Mouse (Mus musculus) stomach, embryonic 16.5 days (tissue): ENCODE data around the gene Tmem81. TPM values are rescaled to one million over a fixed set of nuclear protein-coding genes. Genes with fewer than 3 reads are reported as not detected.
"Not testable (repeated sequence)": the region's sequence is repeated elsewhere in the genome, so short reads cannot be mapped to it uniquely, and the experiment has no call there.

Experiments
- ATAC-seq: fragments of 200-750 bp; cut with Nextera tagmentation; 2 replicates; pipeline ENCODE4 v1.8.0; 2017; ENCODE audit warnings: moderate number of reproducible peaks, moderate TSS enrichment; ENCODE audit not compliant: insufficient read depth, low FRiP score
- H3K27ac ChIP-seq: fragments of 300-500 bp; sonication (generic); 2 replicates; pipeline ENCODE4 v1.5.1; 2014; ENCODE audit warnings: low read length
- H3K27me3 ChIP-seq: fragments of 300-500 bp; sonication (generic); 2 replicates; pipeline ENCODE4 v1.6.1; 2014; ENCODE audit warnings: low read length, control low read depth, mixed read lengths; ENCODE audit not compliant: control insufficient read depth, insufficient read depth
- H3K36me3 ChIP-seq: fragments of 300-500 bp; sonication (generic); 2 replicates; pipeline ENCODE4 v1.6.1; 2014; ENCODE audit warnings: low read length; ENCODE audit not compliant: control insufficient read depth, insufficient read depth
- H3K4me1 ChIP-seq: fragments of 300-500 bp; sonication (generic); 2 replicates; pipeline ENCODE4 v1.6.1; 2014; ENCODE audit warnings: low read length, control low read depth, mixed read lengths; ENCODE audit not compliant: control insufficient read depth, insufficient read depth
- H3K4me2 ChIP-seq: fragments of 300-500 bp; sonication (generic); 2 replicates; pipeline ENCODE4 v1.6.1; 2014; ENCODE audit warnings: low read depth, low read length, mixed read lengths
- H3K4me3 ChIP-seq: fragments of 300-500 bp; sonication (generic); replicated peaks from 2 replicates; pipeline ENCODE4 v1.5.1; 2014; ENCODE audit warnings: mild to moderate bottlenecking, low read length
- H3K9ac ChIP-seq: fragments of 300-500 bp; sonication (generic); 2 replicates; pipeline ENCODE4 v1.6.1; 2014; ENCODE audit warnings: low read length
- H3K9me3 ChIP-seq: fragments of 300-500 bp; sonication (generic); replicated peaks from 2 replicates; pipeline ENCODE4 v1.6.1; 2016; ENCODE audit warnings: low read length, control low read depth; ENCODE audit not compliant: control insufficient read depth
- WGBS: fragments of 180-500 bp; shearing (Covaris S2); extraction: QIAGEN DNeasy Blood & Tissue Kit; methylation state at CpG from one replicate; pipeline ENCODE4 v1.1.7; 2014; 5-methylcytosine and 5-hydroxymethylcytosine counted together
- polyA plus RNA-seq: library from polyadenylated mRNA; unstranded; fragments of >200 nt; fragmentation: Nextera tagmentation; extraction: Ambion mirVana; gene quantifications from 2 replicates; pipeline ENCODE4 v1.2.1, GENCODE M21; 2015

Tmem81 gene
- 1.9 and 2.2 TPM in 2 replicates for polyA plus RNA-seq

DNA sequence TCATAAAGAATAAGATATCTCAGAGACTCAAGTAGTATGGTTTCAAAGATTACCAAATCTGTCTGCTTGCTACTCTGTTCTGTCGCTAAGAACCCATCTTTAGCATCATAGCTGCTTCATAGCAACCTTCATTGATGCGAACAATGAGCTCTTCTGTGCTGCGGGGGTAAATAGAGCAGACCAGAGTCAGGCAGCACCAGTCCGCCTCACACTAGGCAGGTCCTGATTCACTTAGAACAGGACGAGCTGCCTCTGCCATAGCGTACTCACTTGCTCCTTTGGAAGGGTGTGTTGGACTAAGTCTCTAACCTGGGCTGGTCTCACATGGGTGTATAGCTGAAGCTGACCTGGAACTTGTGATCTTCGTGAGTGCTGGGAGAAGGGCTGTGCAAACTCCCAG lies at the start of gene Tmem81:
Gene Tmem81 (plus strand): TSS at position 173 of the 400 bp plus-strand sequence.
- Histone ChIP-seq H3K27me3 (no peaks in the 10 kb centered on the region), H3K36me3 (peaks cover 5% of the 10 kb centered on the region; the same call in 1 of the 2 replicates), H3K4me2 (no peak within 1 kb of the TSS), H3K4me1 (no peaks in the 10 kb centered on the region), H3K9ac (no peak within 1 kb of the TSS), H3K27ac (no peak within 1 kb of the TSS), H3K4me3 (no peak within 1 kb of the TSS), H3K9me3 (no peaks in the 10 kb centered on the region)
- 88% methylated on average over 7 of the region's 7 CpGs for WGBS
- ATAC-seq = no peak

DNA sequence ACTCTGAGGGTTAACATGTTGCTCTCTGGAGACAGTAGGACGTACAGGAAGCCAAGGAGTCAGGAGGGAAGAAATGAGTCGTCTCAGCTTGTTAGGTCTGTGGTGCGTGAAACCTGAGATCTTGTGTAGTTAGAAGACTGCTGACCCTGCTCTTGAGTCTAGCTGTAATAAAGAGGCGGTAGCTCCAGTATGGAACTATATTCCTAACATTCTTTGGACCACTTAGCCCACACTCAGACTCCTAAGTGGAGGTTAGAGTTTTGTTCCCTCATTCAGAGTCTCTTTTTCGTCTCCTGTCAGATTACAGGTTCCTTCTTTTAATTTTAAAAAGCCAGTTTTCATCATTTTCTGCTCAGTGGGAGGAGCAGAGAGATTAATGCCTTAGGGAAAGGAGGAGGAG lies 41.4 kb upstream of the Tmem81 start:
- Histone ChIP-seq H3K4me1 (no peaks in the 10 kb centered on the region), H3K4me3 (no peak overlapping the region), H3K36me3 (peaks cover 16% of the 10 kb centered on the region), H3K9ac (no peak overlapping the region), H3K4me2 (no peak overlapping the region), H3K27ac (no peak overlapping the region), H3K9me3 (no peaks in the 10 kb centered on the region), H3K27me3 (no peaks in the 10 kb centered on the region)
- 69% methylated on average over 5 of the region's 5 CpGs for WGBS
- ATAC-seq = no peak

DNA sequence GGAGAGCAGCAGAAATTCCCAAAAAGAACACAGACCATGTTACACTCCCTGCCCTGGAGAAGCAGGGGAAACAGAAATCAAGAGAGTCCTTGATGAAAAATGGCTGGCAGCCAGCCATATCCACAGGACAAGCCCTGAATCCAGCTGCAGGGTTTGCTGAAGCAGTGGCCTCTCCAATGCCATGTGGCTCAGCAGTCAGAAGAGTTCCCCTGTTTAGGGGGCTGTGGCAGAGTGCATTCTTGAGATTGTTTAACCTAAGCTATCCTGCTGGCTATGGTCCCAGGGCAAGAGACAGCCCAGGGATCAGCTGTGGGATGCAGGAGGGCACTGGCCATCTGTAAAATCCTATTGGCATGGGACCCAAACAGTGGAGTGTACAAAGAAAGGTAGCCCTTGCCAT lies 37.1 kb upstream of the Tmem81 start:
- no peak; the same call in 1 of the 2 replicates for ATAC-seq
- no peak overlapping the region for H3K27ac ChIP-seq
- H3K4me1 ChIP-seq = no peaks in the 10 kb centered on the region
- no peak overlapping the region for H3K4me3 ChIP-seq
- H3K36me3 ChIP-seq = peaks cover 5% of the 10 kb centered on the region; the same call in 1 of the 2 replicates
- H3K9ac ChIP-seq = no peak overlapping the region
- no peaks in the 10 kb centered on the region for H3K27me3 ChIP-seq
- H3K9me3 ChIP-seq = no peaks in the 10 kb centered on the region
- no peak overlapping the region for H3K4me2 ChIP-seq

DNA sequence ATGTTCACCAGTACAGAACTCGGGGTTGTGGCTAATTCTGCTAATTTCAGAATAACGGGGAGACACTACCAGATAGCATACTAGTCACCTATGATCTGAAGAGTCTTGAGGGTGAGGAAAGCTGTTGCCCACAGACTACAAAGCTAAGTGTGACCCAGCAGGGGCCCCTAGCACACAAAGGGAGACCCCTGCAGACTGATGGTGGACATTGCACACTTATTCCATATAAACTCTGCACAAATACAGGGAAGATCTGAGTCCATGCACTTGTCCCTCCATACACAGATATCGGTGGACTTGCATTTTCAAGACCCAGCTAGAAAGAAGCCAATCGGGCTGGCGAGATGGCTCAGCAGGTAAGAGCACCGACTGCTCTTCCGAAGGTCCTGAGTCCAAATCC lies 36.5 kb upstream of the Tmem81 start:
- no peak overlapping the region for H3K4me3 ChIP-seq
- no peaks in the 10 kb centered on the region for H3K27me3 ChIP-seq
- H3K27ac ChIP-seq = no peak overlapping the region
- H3K9ac ChIP-seq = no peak overlapping the region
- ATAC-seq = no peak
- H3K9me3 ChIP-seq = no peaks in the 10 kb centered on the region
- H3K4me1 ChIP-seq = no peaks in the 10 kb centered on the region
- WGBS = 86% methylated on average over 7 of the region's 7 CpGs
- H3K4me2 ChIP-seq = no peak overlapping the region
- no peaks in the 10 kb centered on the region for H3K36me3 ChIP-seq

DNA sequence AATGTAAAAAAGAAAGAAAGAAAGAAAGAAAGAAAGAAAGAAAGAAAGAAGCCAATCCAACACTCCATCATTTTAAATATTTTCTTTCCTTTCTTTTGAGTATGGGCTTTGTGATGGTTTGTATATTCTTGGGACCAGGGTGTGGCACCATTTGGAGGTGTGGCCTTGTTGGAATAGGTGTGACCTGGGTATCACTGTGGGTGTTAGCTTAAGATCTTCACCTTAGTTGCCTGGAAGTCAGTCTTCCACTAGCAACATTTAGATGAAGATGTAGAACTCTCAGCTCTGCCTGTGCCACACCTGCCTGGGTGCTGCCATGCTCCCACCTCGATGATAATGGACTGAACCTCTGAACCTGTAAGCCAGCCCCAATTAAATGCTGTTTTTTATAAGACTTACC lies 36.0 kb upstream of the Tmem81 start:
- ATAC-seq, H3K9ac ChIP-seq, H3K36me3 ChIP-seq: not testable (repeated sequence)

DNA sequence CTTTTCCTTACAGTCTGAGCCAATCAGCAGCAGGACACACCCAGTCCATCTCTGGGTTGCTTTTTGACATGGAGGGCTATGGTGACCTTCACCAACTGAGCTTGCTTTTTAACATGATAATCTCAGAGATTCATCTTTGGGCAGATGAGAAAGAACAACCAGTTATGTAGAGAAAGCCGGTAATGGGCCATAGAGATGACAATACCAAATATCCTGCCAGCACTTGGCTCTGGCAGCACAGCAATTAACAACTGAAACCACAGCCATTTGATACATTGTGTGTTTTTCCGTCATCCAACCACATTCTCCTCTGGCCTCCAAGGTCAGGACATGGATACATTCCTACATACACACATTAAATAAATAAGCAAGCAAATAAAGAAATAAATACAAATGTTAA lies 35.0 kb upstream of the Tmem81 start:
- Histone ChIP-seq H3K27ac (no peak overlapping the region), H3K9ac (no peak overlapping the region), H3K9me3 (no peaks in the 10 kb centered on the region), H3K4me1 (no peaks in the 10 kb centered on the region), H3K4me2 (no peak overlapping the region), H3K36me3 (no peaks in the 10 kb centered on the region), H3K27me3 (no peaks in the 10 kb centered on the region), H3K4me3 (no peak overlapping the region)
- ATAC-seq = no peak
- WGBS = 84% methylated on average over 2 of the region's 2 CpGs

More for the DNA sequence above, 36.0 kb upstream of the Tmem81 start:
- not testable (repeated sequence) for H3K4me1 ChIP-seq, H3K4me3 ChIP-seq, H3K27me3 ChIP-seq, H3K27ac ChIP-seq, H3K9me3 ChIP-seq, H3K4me2 ChIP-seq
- WGBS = 85% methylated on average over 1 of the region's 1 CpGs

DNA sequence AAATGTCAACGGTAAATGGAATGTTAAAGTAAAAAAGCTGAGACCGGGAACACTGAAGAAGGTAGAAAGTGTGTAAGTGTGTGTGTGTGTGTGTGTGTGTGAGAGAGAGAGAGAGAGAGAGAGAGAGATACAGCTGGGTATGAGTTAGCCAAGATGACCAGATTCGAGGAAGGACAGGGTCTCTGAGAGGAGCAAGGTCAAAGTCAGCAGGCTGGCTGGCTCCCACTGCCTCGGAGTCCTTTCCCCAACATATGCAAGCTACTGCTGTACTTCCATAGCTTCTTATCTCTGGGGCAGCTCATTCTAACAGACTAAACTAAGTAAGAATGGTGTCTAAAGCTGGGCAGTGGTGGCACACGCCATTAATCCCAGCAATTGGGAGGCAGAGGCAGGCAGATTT lies 34.5 kb upstream of the Tmem81 start:
- no peak overlapping the region for H3K4me3 ChIP-seq
- no peaks in the 10 kb centered on the region for H3K4me1 ChIP-seq
- H3K4me2 ChIP-seq = no peak overlapping the region
- no peaks in the 10 kb centered on the region for H3K27me3 ChIP-seq
- no peak for ATAC-seq
- no peaks in the 10 kb centered on the region for H3K9me3 ChIP-seq
- no peak overlapping the region for H3K9ac ChIP-seq
- 86% methylated on average over 5 of the region's 5 CpGs for WGBS
- H3K36me3 ChIP-seq = no peaks in the 10 kb centered on the region
- no peak overlapping the region for H3K27ac ChIP-seq

DNA sequence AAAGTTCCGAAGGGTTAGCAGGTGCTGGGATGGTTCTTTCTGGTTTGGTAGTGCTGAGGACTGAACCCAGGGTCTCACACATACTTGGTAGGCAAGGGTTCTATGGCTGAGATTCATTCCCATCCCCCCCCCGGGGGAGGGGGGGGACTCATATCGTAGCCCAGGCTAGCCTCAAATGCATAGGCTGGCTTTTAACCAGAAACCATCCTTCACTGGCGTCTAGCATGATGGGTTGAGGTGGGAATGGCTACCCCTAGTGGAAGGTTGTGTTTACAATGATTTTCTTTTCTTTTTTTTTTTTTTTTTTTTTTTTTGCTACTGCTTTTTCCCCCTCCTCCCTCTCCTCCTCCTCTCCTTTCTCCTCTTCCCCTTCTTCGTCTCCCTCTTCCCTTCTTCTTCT lies 33.5 kb upstream of the Tmem81 start:
- Histone ChIP-seq H3K36me3 (no peaks in the 10 kb centered on the region), H3K4me2 (no peak overlapping the region), H3K9me3 (no peaks in the 10 kb centered on the region), H3K4me3 (no peak overlapping the region), H3K4me1 (no peaks in the 10 kb centered on the region), H3K27ac (no peak overlapping the region), H3K27me3 (no peaks in the 10 kb centered on the region), H3K9ac (no peak overlapping the region)
- ATAC-seq = no peak
- 47% methylated on average over 5 of the region's 5 CpGs for WGBS

DNA sequence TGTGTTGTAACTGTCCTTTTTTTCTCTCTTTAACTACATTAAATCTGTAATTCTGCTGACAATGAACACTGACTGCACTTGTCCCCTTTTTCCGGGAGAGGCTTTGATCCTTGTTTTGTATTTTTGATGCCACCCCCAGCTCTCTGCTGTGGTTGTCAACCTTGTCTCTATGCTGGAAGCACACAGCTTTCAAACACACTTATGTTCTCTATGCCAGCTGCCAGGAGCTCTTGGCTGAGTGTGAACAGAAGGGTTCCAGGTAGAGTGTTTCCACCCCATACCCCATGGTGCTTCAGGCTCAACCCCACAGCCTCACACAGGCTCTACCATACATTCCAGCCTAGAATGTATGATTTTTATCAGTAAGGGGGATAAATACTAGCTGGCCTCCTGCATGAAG lies 31.5 kb upstream of the Tmem81 start:
- no peak overlapping the region for H3K4me3 ChIP-seq
- ATAC-seq = no peak
- H3K9me3 ChIP-seq = no peaks in the 10 kb centered on the region
- H3K27ac ChIP-seq = no peak overlapping the region
- peaks cover 9% of the 10 kb centered on the region for H3K4me1 ChIP-seq
- no peak overlapping the region for H3K9ac ChIP-seq
- WGBS = 78% methylated on average over 1 of the region's 1 CpGs
- H3K36me3 ChIP-seq = no peaks in the 10 kb centered on the region
- H3K4me2 ChIP-seq = no peak overlapping the region
- no peaks in the 10 kb centered on the region for H3K27me3 ChIP-seq

DNA sequence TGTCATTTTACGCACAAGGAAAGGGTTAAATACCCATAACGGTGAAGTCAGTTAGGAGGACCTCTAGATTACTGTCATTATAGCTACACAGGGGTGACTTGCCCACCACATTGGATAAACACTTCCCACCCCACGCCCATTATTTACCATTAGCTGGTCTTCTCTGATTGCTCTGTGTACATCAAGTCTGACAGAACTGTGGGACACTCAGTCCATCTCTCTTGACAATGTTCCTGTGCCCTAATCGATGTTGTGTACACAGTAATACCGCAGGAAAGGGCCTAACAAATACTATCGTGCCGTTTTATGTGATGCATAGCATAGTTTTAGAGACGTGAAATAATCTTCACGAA lies 29.5 kb upstream of the Tmem81 start:
- WGBS = 2% methylated on average over 9 of the region's 9 CpGs
- H3K4me1 ChIP-seq = peaks cover 9% of the 10 kb centered on the region
- H3K9ac ChIP-seq = peak overlapping the region; percentile 88
- H3K9me3 ChIP-seq = no peaks in the 10 kb centered on the region
- no peaks in the 10 kb centered on the region for H3K36me3 ChIP-seq
- peak; percentile 54; the same call in 1 of the 2 replicates for ATAC-seq
- H3K4me2 ChIP-seq = peak overlapping the region; percentile 68
- H3K27ac ChIP-seq = peak overlapping the region; percentile 42; the same call in 1 of the 2 replicates
- H3K4me3 ChIP-seq = peak overlapping the region; percentile 92
- no peaks in the 10 kb centered on the region for H3K27me3 ChIP-seq
